Mouse (Mus musculus) c-Kit-positive CD71-negative TER-119-negative erythroid progenitor cells, embryonic 14.5 days (primary cell): ENCODE data around the gene Gm6760.

Experiments used
- DNase-seq: peaks from one replicate; pipeline ENCODE4 v3.0.0-alpha.2; 2013; ENCODE audit warnings: low read depth

Gm6760 gene

GRCm38 (mm10) chrX:64152098-64152497 is at the start of gene Gm6760:
Gene Gm6760, minus strand, starts transcription at chrX:64152198.
- no peak for DNase-seq

GRCm38 (mm10) chrX:64181246-64181645 is 29.2 kb upstream of the Gm6760 start:
- no peak for DNase-seq

- DNase-seq: no peak
Observed at GRCm38 (mm10) chrX:64173248-64173647, 21.2 kb upstream of the Gm6760 start, which contains the start of gene 3830417A13Rik. Gene 3830417A13Rik, plus strand, starts transcription at chrX:64173548.
